Mouse (Mus musculus) testis, adult 2 months (tissue): Measurements from ENCODE around the gene Rnf5. TPM values are rescaled to one million over a fixed set of nuclear protein-coding genes. Genes with fewer than 3 reads are reported as not detected.

ENCODE experiments used
- H3K27ac ChIP-seq: fragments of 200-500 bp; 2 replicates; pipeline ENCODE4 v1.5.1; 2012; ENCODE audit warnings: low read depth, low read length; ENCODE audit not compliant: control insufficient read depth, insufficient read depth
- H3K27me3 ChIP-seq: fragments of 200-500 bp; 2 replicates; pipeline ENCODE4 v1.6.1; 2012; ENCODE audit warnings: mild to moderate bottlenecking, low read length, moderate library complexity; ENCODE audit not compliant: control insufficient read depth, insufficient read depth
- H3K36me3 ChIP-seq: fragments of 200-500 bp; 2 replicates; pipeline ENCODE4 v1.6.1; 2012; ENCODE audit warnings: mild to moderate bottlenecking, low read length; ENCODE audit not compliant: control insufficient read depth, insufficient read depth
- H3K4me1 ChIP-seq: fragments of 200-500 bp; 2 replicates; pipeline ENCODE4 v1.6.1; 2012; ENCODE audit warnings: low read length; ENCODE audit not compliant: control insufficient read depth, insufficient read depth
- H3K4me3 ChIP-seq: fragments of 200-500 bp; 2 replicates; pipeline ENCODE4 v1.5.1; 2012; ENCODE audit warnings: low read depth, mild to moderate bottlenecking, low read length, moderate library complexity, mixed read lengths; ENCODE audit not compliant: control insufficient read depth
- CTCF ChIP-seq: fragments of 200-500 bp; IDR thresholded peaks from 2 replicates; pipeline ENCODE4 v1.5.1; 2012; ENCODE audit warnings: low read depth, mild to moderate bottlenecking, inconsistent platforms, low read length, moderate library complexity; ENCODE audit not compliant: control insufficient read depth, insufficient read depth, insufficient replicate concordance
- POLR2A ChIP-seq: fragments of 200-500 bp; IDR thresholded peaks from 2 replicates; pipeline ENCODE4 v1.6.1; 2012; ENCODE audit warnings: low read depth, mild to moderate bottlenecking, inconsistent platforms, low read length, moderate library complexity; ENCODE audit not compliant: control insufficient read depth
- polyA plus RNA-seq: library from polyadenylated mRNA; depleted of rRNA; stranded (reverse); fragments of >200 nt; gene quantifications from 2 replicates; pipeline ENCODE4 v1.2.3, GENCODE M21; 2012

The Rnf5 gene
- polyA plus RNA-seq, 1 experiment = 63.4 TPM

- peak; percentile 18; the same call in 1 of the 2 replicates for TF ChIP-seq CTCF
- TF ChIP-seq POLR2A = no peak
- no peaks in the 10 kb centered on the region for H3K36me3 ChIP-seq
- peaks cover 44% of the 10 kb centered on the region for H3K4me1 ChIP-seq
- H3K27ac ChIP-seq = peak overlapping the region; percentile 81
- H3K4me3 ChIP-seq = peak overlapping the region; percentile 94
- peaks cover 5% of the 10 kb centered on the region; the same call in 1 of the 2 replicates for H3K27me3 ChIP-seq
Observed at GRCm38 (mm10) chr17:34626773-34627092, 23.2 kb upstream of the Rnf5 start.

DNA sequence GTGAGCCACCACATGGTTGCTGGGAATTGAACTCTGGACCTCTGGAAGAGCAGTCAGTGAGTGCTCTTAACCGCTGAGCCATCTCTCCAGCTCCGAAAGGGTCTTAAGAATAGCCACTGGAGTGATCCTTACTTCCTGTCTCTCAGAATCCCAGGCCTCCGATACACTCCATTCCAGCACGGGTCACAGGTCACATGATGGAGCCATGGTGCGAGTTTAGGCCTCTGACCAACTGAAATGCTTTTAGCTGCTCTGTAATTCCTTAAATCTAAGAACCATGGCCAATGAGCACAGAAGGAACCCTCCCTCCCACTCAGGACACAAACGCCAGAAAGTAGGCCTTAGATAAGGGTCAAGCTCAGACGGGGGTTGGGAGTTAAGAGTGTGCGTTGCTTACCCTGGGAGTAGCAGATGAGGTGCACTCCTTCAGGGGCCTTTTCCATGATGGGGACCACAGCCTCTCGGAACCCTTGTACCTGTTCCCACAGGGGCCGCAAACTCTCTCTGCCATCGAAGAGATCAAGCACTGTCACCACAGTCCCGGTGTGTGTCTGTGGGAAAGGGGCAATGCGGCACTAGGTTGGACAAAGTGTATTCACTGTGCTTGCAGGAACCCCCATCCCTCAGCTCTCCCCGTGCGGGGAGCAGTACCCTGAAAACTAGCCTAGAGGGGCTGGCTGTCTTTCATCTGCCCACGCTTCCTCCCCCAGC, 22.7 kb upstream of the Rnf5 start:
- TF ChIP-seq POLR2A = no peak
- TF ChIP-seq CTCF = no peak
- Histone ChIP-seq H3K27ac (peak overlapping the region; percentile 81), H3K27me3 (peaks cover 5% of the 10 kb centered on the region; the same call in 1 of the 2 replicates), H3K4me1 (peaks cover 40% of the 10 kb centered on the region), H3K36me3 (no peaks in the 10 kb centered on the region), H3K4me3 (peak overlapping the region; percentile 94)

- Histone ChIP-seq H3K27ac (no peak overlapping the region), H3K4me3 (no peak overlapping the region), H3K27me3 (no peaks in the 10 kb centered on the region), H3K36me3 (no peaks in the 10 kb centered on the region), H3K4me1 (peaks cover 31% of the 10 kb centered on the region)
- TF ChIP-seq POLR2A = no peak
- no peak for TF ChIP-seq CTCF
Observed at GRCm38 (mm10) chr17:34624981-34625380, 21.5 kb upstream of the Rnf5 start.

DNA sequence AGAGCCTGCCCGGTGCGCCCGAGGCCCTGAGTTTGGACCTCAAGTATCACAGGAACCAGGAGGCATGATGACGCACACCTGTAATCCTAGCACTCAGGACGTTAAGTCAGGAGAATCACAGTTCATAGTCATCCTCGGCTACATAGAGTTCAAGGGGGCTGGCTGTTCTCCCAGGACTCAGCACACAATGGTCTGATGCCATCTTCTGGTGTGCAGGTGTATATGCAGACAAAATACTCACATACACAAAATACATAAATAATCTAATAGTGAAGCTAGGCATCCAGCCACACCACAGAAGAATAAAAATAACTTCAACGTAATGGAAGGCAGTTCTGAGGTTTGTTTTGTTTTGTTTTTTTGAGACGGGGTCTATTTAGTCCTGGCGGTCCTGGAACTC, 19.7 kb upstream of the Rnf5 start:
- H3K36me3 ChIP-seq = no peaks in the 10 kb centered on the region
- no peak overlapping the region for H3K4me3 ChIP-seq
- no peak for TF ChIP-seq POLR2A
- no peak for TF ChIP-seq CTCF
- no peak overlapping the region for H3K27ac ChIP-seq
- H3K27me3 ChIP-seq = no peaks in the 10 kb centered on the region
- peaks cover 23% of the 10 kb centered on the region for H3K4me1 ChIP-seq

DNA sequence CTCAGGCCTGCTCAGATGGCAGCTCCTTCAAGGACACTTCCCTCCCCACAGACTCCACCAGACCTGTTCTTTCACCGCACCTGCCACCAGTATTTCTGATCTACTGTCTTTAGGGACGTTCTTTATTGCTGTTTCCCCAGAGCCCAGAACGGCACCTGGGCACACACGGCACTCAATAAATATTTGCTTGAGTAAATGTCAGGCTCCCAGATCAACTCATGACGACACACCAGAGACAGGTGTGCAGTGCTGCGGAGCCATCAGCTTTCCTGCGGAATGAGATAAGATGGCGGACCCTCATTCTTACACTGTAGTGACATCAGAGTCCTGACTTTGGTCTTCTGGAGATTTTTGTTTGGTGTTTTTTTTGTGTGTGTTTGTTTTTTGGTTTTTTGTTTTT, 17.5 kb upstream of the Rnf5 start:
- no peak for TF ChIP-seq POLR2A
- TF ChIP-seq CTCF = no peak
- H3K36me3 ChIP-seq = no peaks in the 10 kb centered on the region
- H3K4me3 ChIP-seq = no peak overlapping the region
- no peak overlapping the region for H3K27ac ChIP-seq
- no peaks in the 10 kb centered on the region for H3K27me3 ChIP-seq
- peaks cover 5% of the 10 kb centered on the region for H3K4me1 ChIP-seq

GRCm38 (mm10) chr17:34618999-34619398, 15.5 kb upstream of the Rnf5 start:
- Histone ChIP-seq H3K27ac (no peak overlapping the region), H3K4me1 (no peaks in the 10 kb centered on the region), H3K4me3 (no peak overlapping the region), H3K27me3 (no peaks in the 10 kb centered on the region), H3K36me3 (no peaks in the 10 kb centered on the region)
- TF ChIP-seq POLR2A = no peak
- peak; percentile 33; the same call in 1 of the 2 replicates for TF ChIP-seq CTCF

DNA sequence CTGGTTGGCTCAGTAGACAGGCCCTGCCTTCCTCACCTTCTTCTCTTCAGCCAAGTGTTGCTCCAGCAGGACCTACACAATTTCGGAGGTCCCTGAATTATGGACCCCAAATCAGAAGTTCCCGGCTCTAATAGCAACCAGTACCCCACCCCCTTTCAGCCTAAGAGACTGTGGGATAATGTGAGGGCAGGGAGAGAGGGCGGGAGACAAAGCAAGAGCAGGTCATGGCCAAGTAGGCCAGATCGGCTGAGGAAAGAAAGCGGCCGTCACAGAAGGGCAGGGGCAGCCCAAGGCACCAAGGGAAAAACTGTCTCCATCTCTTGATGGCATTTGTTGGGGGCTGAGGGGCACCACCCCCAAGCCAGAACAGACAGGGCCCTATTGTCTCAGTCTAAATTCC, 12.4 kb upstream of the Rnf5 start, which contains the start of gene Egfl8:
Egfl8 (minus strand) TSS at position 101 of the 400 bp plus-strand sequence.
- no peaks in the 10 kb centered on the region for H3K36me3 ChIP-seq
- no peaks in the 10 kb centered on the region for H3K27me3 ChIP-seq
- H3K4me1 ChIP-seq = no peaks in the 10 kb centered on the region
- no peak within 1 kb of the TSS for H3K27ac ChIP-seq
- no peak within 1 kb of the TSS for H3K4me3 ChIP-seq
- TF ChIP-seq CTCF (no peak), POLR2A (no peak)
